9 mouse cellular contexts compared by ENCODE assay signal in the genomic region with DNA sequence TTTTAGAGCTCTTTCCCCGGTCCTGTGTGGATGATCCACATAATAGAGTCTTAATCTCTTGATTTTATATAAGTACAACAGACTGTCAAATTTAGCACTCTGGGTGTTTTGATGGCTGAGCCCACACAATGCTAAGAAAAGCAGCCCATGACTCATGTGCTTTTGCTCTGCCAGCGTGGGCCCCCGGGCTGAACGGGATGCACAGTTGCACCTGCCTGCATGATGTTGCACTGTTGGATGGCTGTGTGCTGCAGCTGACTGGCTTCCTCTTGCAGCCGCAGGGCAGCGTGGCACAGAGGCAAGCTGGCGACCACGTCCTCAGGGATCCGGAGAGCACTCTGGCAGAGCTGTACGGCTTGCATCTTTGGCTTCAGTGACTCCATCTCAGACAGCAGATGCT.
DNase-seq lines count a peak whose midpoint lies in the region; ATAC-seq lines count a peak whose summit lies in the region.
"Had no signal": no experiment of that assay in that cellular context is flagged by ENCODE, and none has a peak within 500 bp of the region (broad histone marks: within the 10 kb centered on the region; RNA-seq: fewer than 3 reads in every experiment).

No protein-coding gene starts in this region.

- no peak overlapping the region for H3K4me3 ChIP-seq in liver, embryonic 15.5 days (replicated peaks)
- no peak overlapping the region for H3K4me3 ChIP-seq in liver, embryonic 12.5 days
- no peak overlapping the region for H3K4me3 ChIP-seq in hindbrain, embryonic 12.5 days
- H3K4me3 ChIP-seq: heart, embryonic 13.5 days had no signal

- DNase-seq in thymus, postnatal 0 days (ENCODE audit: low spot score) = peak; percentile 75
- no peak for DNase-seq in c-Kit-positive CD71-positive TER-119-positive erythroid progenitor cells, embryonic 14.5 days (ENCODE audit: low spot score)

- H3K36me3 ChIP-seq in liver, embryonic 15.5 days (replicated peaks) = no peaks in the 10 kb centered on the region
- no peaks in the 10 kb centered on the region for H3K36me3 ChIP-seq in liver, embryonic 12.5 days
- H3K36me3 ChIP-seq in hindbrain, embryonic 12.5 days = no peaks in the 10 kb centered on the region

- no peak overlapping the region for H3K4me2 ChIP-seq in liver, embryonic 15.5 days
- H3K4me2 ChIP-seq in liver, embryonic 12.5 days = no peak overlapping the region
- no peak overlapping the region for H3K4me2 ChIP-seq in hindbrain, embryonic 12.5 days (replicated peaks)
- H3K4me2 ChIP-seq: heart, embryonic 13.5 days had no signal

- no peaks in the 10 kb centered on the region for H3K9me3 ChIP-seq in liver, embryonic 15.5 days (replicated peaks)
- H3K9me3 ChIP-seq in liver, embryonic 12.5 days (replicated peaks) = no peaks in the 10 kb centered on the region
- H3K9me3 ChIP-seq in hindbrain, embryonic 12.5 days (replicated peaks) = no peaks in the 10 kb centered on the region
- H3K9me3 ChIP-seq: heart, embryonic 13.5 days had no signal

- peak overlapping the region; percentile 86; the same call in 1 of the 2 replicates for H3K27ac ChIP-seq in liver, embryonic 15.5 days (replicated peaks)
- H3K27ac ChIP-seq in liver, embryonic 12.5 days = no peak overlapping the region
- H3K27ac ChIP-seq in hindbrain, embryonic 12.5 days = no peak overlapping the region
- H3K27ac ChIP-seq: heart, embryonic 13.5 days had no signal

- H3K9ac ChIP-seq in liver, embryonic 15.5 days = no peak overlapping the region
- H3K9ac ChIP-seq in liver, embryonic 12.5 days = no peak overlapping the region
- no peak overlapping the region for H3K9ac ChIP-seq in hindbrain, embryonic 12.5 days
- H3K9ac ChIP-seq: heart, embryonic 13.5 days had no signal

- H3K4me1 ChIP-seq in liver, embryonic 15.5 days (replicated peaks) = peaks cover 61% of the 10 kb centered on the region
- H3K4me1 ChIP-seq in liver, embryonic 12.5 days = peaks cover 57% of the 10 kb centered on the region
- H3K4me1 ChIP-seq in hindbrain, embryonic 12.5 days = no peaks in the 10 kb centered on the region

- ATAC-seq in liver, embryonic 15.5 days (ENCODE audit: insufficient read depth) = no peak
- ATAC-seq in liver, embryonic 12.5 days = no peak
- ATAC-seq in hindbrain, embryonic 12.5 days (ENCODE audit: low FRiP score) = peak; percentile 81; the same call in 1 of the 2 replicates
- 0 out of 2 replicates have a peak, but pooled peaks have one; percentile 9 for ATAC-seq in megakaryocyte progenitor cell, adult 5-6 weeks (replicated peaks; ENCODE audit: poor library complexity)
- ATAC-seq in activated CD4-positive, CD25-positive, alpha-beta regulatory T cell, adult 4 months = no peak
- ATAC-seq in monocyte, adult 5-6 weeks (replicated peaks; ENCODE audit: insufficient number of reproducible peaks, low FRiP score, low TSS enrichment, poor library complexity, severe bottlenecking) = no peak

- no peaks in the 10 kb centered on the region for H3K27me3 ChIP-seq in liver, embryonic 15.5 days
- no peaks in the 10 kb centered on the region for H3K27me3 ChIP-seq in liver, embryonic 12.5 days (replicated peaks)
- no peaks in the 10 kb centered on the region for H3K27me3 ChIP-seq in hindbrain, embryonic 12.5 days
- H3K27me3 ChIP-seq: heart, embryonic 13.5 days had no signal

- 53% methylated on average over 10 of the region's 10 CpGs for WGBS in liver, embryonic 15.5 days (ENCODE audit: insufficient replicate concordance)
- 68% methylated on average over 10 of the region's 10 CpGs for WGBS in liver, embryonic 12.5 days (ENCODE audit: insufficient replicate concordance)
- 72% methylated on average over 10 of the region's 10 CpGs for WGBS in hindbrain, embryonic 12.5 days

Comparison
In these comparisons a context has a peak if more than half of its experiments do, and no peak if none do; other contexts are left out.
1. ATAC-seq: peak in hindbrain, embryonic 12.5 days (single experiment) and megakaryocyte progenitor cell, adult 5-6 weeks (single experiment); none in liver, embryonic 15.5 days (single experiment), liver, embryonic 12.5 days (single experiment), activated CD4-positive, CD25-positive, alpha-beta regulatory T cell, adult 4 months (single experiment) and monocyte, adult 5-6 weeks (single experiment).